Mouse (Mus musculus) right cerebral cortex, postnatal 4 days (tissue): Measurements from ENCODE around the gene Nr1d1.
A peak's percentile ranks its signal among the peaks of the same experiment; 100 is the strongest.

Experiments used
- DNase-seq: peaks from one replicate; pipeline ENCODE4 v3.0.0-alpha.2; 2022

Gene Nr1d1

GRCm38 (mm10) chr11:98769007-98769954 is 5.9 kb downstream of the Nr1d1 start:
- DNase-seq = no peak

GRCm38 (mm10) chr11:98768127-98769006 is 6.8 kb downstream of the Nr1d1 start:
- no peak for DNase-seq

- no peak for DNase-seq
Observed at GRCm38 (mm10) chr11:98767713-98768112, 7.4 kb downstream of the Nr1d1 start.

GRCm38 (mm10) chr11:98767276-98767675 is 7.9 kb downstream of the Nr1d1 start:
- DNase-seq = no peak

GRCm38 (mm10) chr11:98766816-98767215 is 8.3 kb downstream of the Nr1d1 start:
- no peak for DNase-seq

- DNase-seq = no peak
Observed at GRCm38 (mm10) chr11:98766346-98766745, 8.8 kb downstream of the Nr1d1 start.

- no peak for DNase-seq
Observed at GRCm38 (mm10) chr11:98765421-98766309, 9.5 kb downstream of the Nr1d1 start.

- DNase-seq = no peak
Observed at GRCm38 (mm10) chr11:98764746-98765145, 10.4 kb downstream of the Nr1d1 start.

- DNase-seq = no peak
Observed at GRCm38 (mm10) chr11:98764091-98764490, 11.0 kb downstream of the Nr1d1 start.

- DNase-seq = no peak
Observed at GRCm38 (mm10) chr11:98763502-98763861, 11.7 kb downstream of the Nr1d1 start.

- no peak for DNase-seq
Observed at GRCm38 (mm10) chr11:98762756-98763501, 12.2 kb downstream of the Nr1d1 start.

GRCm38 (mm10) chr11:98761939-98762338 is 13.2 kb downstream of the Nr1d1 start:
- no peak for DNase-seq

GRCm38 (mm10) chr11:98756711-98757110 is 18.4 kb downstream of the Nr1d1 start:
- DNase-seq = no peak

GRCm38 (mm10) chr11:98755726-98756380 is 19.3 kb downstream of the Nr1d1 start:
- DNase-seq = no peak

- DNase-seq = peak; percentile 80
Observed at GRCm38 (mm10) chr11:98754621-98755181, 20.4 kb downstream of the Nr1d1 start.

GRCm38 (mm10) chr11:98754151-98754620 is 20.9 kb downstream of the Nr1d1 start:
- no peak for DNase-seq

GRCm38 (mm10) chr11:98753264-98753663 is 21.9 kb downstream of the Nr1d1 start:
- no peak for DNase-seq

GRCm38 (mm10) chr11:98752562-98753140 is 22.5 kb downstream of the Nr1d1 start:
- no peak for DNase-seq

GRCm38 (mm10) chr11:98751221-98751782 is 23.8 kb downstream of the Nr1d1 start:
- no peak for DNase-seq
